Mouse (Mus musculus): ENCODE measurements around the gene Pkn3.
"Not testable (repeated sequence)": the region's sequence is repeated elsewhere in the genome, so short reads cannot be mapped to it uniquely, and the experiment has no call there.

Pkn3 gene

DNA sequence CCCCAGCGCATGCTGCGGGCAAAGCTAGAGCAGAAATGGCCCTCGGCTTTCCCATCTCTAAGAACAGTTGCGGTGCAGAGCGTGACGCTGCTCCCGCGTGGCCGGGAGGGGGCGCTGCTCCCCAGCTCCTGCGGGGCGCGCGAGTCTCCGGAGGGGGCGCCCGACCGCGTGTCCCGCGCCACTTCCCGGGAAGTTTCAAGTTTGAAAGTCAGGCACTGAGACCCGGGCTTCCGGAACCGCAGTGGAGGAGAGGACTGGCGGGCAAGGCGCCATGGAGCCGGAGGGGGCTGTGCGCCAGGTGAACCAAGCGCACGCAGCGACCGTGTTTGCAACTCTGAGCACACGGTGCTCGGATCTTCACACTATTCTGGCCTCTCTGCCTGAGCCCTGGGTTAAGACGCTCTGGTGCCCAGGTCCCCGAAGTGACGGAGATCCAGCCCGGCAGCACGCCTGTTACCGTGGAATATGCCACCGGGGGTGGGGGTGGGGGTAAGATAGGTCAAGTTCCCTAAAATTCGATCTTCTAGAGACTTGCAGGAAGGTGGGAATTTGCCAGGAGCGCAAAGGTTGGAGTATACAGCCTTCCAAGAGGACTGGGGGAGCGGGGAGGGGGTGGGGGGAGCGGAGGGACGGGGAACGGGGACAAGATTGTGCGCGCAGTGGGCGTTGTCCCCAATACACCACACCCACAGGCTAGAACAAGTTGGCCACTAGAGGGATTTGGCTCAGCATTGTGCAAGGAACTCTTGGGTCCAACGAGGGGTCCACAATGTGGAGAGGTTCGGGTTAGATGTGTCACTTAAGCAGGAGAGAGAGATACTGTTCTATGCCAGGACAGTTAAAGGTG is at the start of gene Pkn3:
Gene Pkn3, plus strand, starts transcription at position 183 of the 847 bp plus-strand sequence.
- DNase-seq (ENCODE audit: low spot score), result peak; percentile 85

GRCm38 (mm10) chr2:30032244-30032846 is 45.1 kb upstream of the Pkn3 start:
- DNase-seq (ENCODE audit: low spot score), result no peak

GRCm38 (mm10) chr2:30032957-30033356 is 44.5 kb upstream of the Pkn3 start:
- DNase-seq (ENCODE audit: low spot score), result no peak

GRCm38 (mm10) chr2:30037762-30038161 is 39.7 kb upstream of the Pkn3 start:
- DNase-seq (ENCODE audit: low spot score), result no peak

DNA sequence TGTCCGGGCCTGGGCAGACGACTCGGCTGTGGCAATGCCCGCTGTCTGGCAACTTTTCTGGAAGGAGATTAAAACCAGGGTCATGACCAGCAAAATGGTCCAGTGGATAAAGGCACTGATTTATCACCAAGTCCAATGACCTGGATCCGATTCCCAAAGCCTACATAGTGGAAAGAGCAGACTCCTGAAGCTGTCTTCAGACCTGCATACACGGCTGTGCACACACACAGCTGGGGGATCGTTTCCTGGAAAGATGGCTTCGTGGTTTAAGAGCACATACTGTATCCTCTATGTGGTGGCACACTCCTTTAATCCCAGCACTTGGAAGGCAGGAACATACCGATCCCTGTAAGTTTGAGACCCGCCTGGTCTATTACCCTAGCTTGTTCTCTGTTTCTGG is 39.1 kb upstream of the Pkn3 start:
- DNase-seq (ENCODE audit: low spot score), result no peak

DNA sequence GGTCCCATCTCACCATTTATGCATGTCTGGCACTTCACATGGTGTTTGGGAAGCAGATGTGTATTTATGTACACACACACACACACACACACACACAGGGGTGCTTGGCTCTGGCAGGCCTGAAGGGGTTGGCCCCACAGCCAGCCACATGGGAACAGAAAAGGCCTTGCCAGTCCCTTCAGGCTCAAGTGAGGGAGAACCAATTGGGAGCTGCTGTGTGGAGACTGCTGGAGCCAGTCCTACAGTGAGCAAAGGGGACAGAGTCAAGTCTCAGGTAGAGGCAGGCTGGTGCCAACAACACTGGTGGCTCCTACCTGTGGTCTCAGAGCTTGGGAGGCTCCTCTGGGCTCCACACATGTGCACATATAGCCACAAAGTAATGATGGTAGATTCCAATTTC is 37.8 kb upstream of the Pkn3 start:
- DNase-seq (ENCODE audit: low spot score), result peak; percentile 15

DNA sequence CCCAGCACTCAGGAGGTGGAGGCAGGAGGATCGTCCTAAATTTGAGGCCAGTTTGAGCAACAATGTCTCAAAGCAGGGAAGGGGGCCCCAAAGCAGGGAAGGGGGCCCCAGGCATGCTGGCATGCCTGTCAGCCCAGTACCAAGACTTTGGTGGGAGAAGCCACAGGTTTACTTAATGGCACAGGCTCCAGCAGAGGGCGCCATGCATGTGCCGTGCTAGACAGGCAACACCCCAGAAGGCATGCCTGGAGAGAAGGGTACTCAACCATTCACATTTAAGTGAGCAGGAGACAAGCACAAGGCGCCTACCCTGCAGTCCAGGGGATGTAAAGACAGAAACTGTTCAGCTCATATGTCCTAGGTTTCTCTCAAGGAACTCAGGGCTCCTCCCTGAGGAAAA is 35.0 kb upstream of the Pkn3 start:
- peak; percentile 75 for DNase-seq (ENCODE audit: low spot score)

GRCm38 (mm10) chr2:30044550-30044949 is 32.9 kb upstream of the Pkn3 start:
- DNase-seq (ENCODE audit: low spot score), result no peak

DNA sequence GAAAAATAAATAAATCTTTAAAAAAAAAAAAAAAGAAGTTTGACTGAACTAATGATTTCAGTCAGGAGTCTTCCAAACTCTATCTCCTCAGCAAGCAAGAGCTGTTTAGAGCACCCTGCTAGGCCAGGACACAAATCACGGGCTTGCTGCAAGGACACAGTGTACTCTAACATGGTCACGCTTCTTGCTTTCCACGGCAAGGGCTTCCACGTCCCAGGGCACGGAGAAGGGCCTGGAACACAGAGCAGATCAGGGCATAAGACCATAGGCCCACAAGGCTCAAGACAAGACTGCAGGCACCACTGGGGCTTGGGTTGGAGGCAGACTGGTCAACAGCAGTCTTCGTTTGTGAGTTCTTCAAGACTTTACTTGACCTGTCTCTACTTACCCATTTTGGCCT is 30.4 kb upstream of the Pkn3 start:
- DNase-seq (ENCODE audit: low spot score), result no peak

DNA sequence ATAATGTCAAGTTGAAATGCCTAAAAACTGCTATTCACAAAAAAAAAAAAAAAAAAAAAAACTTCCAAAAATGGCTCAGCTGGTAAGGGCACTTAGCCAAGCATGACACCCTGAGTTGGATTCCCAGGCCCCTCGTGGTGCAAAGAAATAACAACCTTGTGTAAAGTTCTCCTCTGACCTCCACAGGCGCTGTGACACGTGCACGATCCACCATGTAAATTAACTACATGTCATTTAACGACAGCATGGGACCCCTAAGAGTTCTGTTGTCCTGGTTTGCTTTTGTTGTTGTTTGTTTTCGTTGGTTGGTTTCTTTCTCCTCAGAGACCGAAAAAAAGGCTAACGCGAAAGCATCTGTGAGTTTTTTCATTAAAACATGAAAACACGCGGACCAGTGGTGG is 29.4 kb upstream of the Pkn3 start:
- peak; percentile 55 for DNase-seq (ENCODE audit: low spot score)

DNA sequence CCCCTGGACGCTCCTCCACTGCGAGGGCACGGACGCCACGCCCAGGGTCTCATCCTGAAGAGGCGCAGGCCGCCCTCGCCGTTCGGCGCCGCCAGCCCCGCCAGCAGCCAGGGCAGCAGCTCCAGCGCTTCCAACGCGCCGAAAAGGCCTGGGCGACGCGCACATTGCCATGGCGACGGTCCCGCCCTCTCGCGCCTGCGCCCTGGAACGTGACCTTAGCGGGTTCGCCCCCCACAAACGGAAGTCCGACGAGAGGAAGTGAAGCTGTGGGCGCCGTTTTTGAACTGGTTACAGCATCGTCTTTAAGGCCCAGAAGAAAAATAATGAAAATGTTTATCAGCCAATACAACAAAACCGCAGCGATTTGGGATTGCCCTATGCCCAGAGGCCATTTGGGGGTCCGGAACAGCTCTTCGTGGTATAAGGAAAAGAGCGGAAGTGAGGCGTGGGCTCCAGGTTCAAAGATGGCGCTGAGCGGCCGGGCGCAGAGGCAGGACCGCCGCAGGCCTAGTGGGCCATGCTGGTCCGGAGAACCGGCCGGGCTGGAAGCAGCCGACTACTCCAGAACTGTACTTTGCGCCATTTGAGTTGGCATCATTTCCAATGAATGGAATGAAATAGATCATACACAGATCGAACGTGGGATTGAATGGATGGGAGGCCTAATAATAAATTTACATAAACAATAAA is 28.6 kb upstream of the Pkn3 start, which contains the start of gene Wdr34:
Gene Wdr34, minus strand, starts transcription at position 183 of the 690 bp plus-strand sequence.
- DNase-seq (ENCODE audit: low spot score), result peak; percentile 97

DNA sequence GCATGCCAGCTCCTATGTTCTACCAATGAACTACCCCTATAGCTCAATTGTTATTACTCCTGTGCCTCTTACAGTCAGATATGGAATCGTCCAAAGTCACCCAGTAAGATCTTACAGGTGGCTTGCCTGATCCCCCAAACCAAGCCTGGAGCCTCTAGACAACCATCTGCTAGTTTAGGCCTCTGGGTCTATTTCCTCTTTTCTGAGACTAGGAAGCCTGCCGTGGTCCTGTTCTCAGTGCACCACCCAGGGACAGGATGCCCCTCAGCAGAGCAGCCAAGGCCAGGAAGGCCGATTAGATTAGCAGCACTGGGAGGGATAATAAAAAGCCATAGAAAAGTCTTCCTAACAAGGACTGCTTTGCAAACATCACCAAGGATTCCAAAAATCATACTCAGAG is 27.7 kb upstream of the Pkn3 start:
- no peak for DNase-seq (ENCODE audit: low spot score)

GRCm38 (mm10) chr2:30051992-30052761 is 25.3 kb upstream of the Pkn3 start:
- DNase-seq (ENCODE audit: low spot score), result no peak

DNA sequence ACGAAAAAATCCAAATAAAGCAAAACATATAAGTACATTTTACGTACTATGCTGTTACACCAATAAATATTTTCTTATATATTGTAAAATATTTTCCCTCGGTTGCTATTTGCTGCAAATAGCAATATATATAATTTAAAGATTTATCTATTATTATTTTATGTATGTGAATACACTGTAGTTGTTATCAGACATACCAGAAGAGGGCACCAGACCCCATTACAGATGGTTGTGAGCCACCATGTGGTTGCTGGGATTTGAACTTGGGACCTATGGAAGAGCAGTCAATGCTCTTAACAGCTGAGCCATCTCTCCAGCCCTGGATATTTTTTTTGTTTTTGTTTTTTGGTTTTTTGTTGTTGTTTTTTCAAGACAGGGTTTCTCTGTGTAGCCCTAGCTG is 22.2 kb upstream of the Pkn3 start:
- DNase-seq (ENCODE audit: low spot score), result not testable (repeated sequence)

- DNase-seq (ENCODE audit: low spot score), result no peak
Observed at GRCm38 (mm10) chr2:30056736-30057135, 20.7 kb upstream of the Pkn3 start.

DNA sequence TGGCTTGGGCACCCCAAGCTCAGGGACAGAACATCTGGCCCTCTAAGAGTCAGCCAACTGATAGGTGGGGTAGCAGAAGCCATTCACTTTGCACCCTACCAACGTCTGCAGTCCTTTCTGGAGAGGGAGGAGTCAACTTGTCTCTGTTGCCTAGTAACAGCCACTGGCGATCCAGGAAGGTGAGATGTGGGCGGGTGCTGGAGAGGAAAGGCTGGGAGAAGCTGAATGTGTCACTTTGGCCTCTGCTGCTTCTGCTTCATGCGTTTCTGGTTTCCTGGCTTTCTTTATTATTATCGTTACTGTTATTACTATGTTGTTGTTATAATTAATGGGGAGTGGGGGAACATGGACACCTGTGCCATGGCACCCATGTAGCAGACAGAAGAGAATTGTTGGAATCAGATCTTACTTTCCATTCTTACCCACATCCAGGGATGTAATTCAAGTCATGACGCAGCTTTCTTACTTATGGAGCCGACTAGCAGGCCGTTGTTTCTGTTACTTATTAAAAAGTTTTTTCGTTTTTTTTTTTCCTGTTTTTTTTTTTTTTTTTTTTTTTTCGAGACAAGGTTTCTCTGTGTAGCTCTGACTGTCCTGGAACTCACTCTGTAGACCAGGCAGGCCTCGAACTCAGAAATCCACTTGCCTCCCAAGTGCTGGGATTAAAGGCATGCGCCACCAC is 20.1 kb upstream of the Pkn3 start, which contains the start of gene Set:
Gene Set, plus strand, starts transcription at position 156 of the 682 bp plus-strand sequence.
- DNase-seq (ENCODE audit: low spot score), result no peak

DNA sequence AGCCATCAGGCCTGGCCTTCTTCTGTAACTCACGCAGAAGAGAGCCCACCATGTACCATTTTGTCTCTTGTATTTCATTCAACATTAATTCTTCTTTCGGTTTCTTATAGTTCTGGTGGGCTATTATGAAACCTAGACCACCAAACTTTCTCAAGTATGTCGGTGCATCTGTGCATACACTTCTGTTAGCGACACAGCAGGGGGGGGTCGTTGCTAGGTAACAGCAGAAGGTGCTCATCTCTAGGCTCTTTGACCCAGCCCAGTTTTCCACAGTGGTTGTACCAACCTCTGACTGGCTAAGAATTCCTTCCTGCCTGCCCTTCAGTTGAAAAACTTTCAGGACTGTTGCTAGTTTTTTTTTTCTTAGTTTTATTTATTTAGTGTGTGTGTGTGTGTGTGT is 19.1 kb upstream of the Pkn3 start:
- no peak for DNase-seq (ENCODE audit: low spot score)

- DNase-seq (ENCODE audit: low spot score), result peak; percentile 37
Observed at GRCm38 (mm10) chr2:30061215-30062166, 16.0 kb upstream of the Pkn3 start.

DNA sequence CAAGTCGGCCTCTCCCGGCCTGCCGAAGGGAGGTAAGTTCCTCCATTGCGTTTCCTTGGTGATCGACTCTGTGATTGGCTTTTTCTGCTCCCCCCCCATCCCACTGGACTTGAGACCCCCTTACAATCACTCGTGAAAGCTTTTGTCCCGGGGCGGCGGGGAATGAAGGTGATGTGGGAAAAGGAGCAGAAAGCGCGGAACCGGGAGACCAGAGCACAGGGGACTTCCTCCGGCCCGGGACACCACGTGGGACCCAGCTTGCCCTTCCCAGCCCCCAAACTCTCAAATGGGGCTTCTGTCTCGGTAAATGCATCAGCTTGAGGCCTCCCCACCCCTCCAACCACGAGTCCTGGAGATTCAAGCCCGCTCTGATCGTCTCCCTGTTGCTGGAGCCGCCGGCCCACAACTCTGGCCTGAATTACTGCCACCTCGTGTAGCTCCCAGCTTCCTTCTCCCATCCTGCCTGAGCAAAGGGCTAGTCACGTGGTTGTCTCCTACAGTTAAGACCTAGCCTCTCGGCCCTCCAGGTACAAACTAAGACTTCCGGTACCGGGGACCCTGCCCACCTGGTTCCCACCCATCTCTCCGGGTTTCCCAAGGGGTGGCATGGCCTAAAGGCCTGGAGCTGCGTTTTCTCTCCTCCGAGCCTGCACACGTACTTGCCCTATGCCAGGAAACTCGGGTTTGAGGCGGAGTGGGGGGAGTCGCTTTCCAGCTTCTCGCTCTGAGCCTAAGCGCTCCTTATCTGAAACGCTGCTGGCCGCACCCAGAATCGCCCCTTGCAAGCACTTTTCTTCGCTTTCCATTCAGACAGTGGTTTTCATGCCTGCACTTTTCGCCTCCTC is 15.0 kb upstream of the Pkn3 start:
- DNase-seq (ENCODE audit: low spot score), result peak; percentile 69

All from MN1 (cell line).